ENCODE assay signal across 9 mouse cellular contexts in genomic region chr6:53794323-53794971, GRCm38 (mm10). TPM values are rescaled to one million over a fixed set of nuclear protein-coding genes. Genes with fewer than 3 reads are reported as not detected.
DNase-seq lines count a peak whose midpoint lies in the region; ATAC-seq and TF ChIP-seq lines count a peak whose summit lies in the region.
"Had no signal": no experiment of that assay in that cellular context is flagged by ENCODE, and none has a peak within 500 bp of the region (broad histone marks: within the 10 kb centered on the region; RNA-seq: fewer than 3 reads in every experiment).

No protein-coding gene starts in this region.

- H3K4me3 ChIP-seq in thymus, adult 2 months (ENCODE audit: control insufficient read depth, insufficient read depth, low read length): no peak overlapping the region
- no peak overlapping the region for H3K4me3 ChIP-seq in midbrain, embryonic 13.5 days (replicated peaks)
- H3K4me3 ChIP-seq: myocyte had no signal

- peak; percentile 23 for DNase-seq in thymus, adult 2 months
- DNase-seq in thymus, postnatal 10 days (ENCODE audit: low spot score in 2 of 2): no peak
- DNase-seq in embryo, embryonic 9.5 days (ENCODE audit: extremely low spot score): peak; percentile 73
- DNase-seq in gastrocnemius, postnatal 4 days (ENCODE audit: low spot score in 2 of 2): peak; percentile 46 to 66
- peak; percentile 88 for DNase-seq in kidney, adult 18-20 months
- DNase-seq in left cerebral cortex, postnatal 25 days (ENCODE audit: low spot score in 2 of 2): peak; percentile 85 to 93
- DNase-seq in testis, postnatal 10 days (ENCODE audit: low spot score): peak; percentile 87

- no peaks in the 10 kb centered on the region for H3K36me3 ChIP-seq in thymus, adult 2 months (ENCODE audit: control insufficient read depth, insufficient read depth, low read length)
- no peaks in the 10 kb centered on the region for H3K36me3 ChIP-seq in midbrain, embryonic 13.5 days

- intact Hi-C loops in left cerebral cortex, postnatal 25 days (cut with DNase I): no loop called here

- peak; percentile 35; the same call in 1 of the 2 replicates for TF ChIP-seq CTCF in thymus, adult 2 months (IDR thresholded peaks at IDR 0.05; ENCODE audit: borderline replicate concordance, control insufficient read depth, extremely low read depth, insufficient read depth, low read length, poor library complexity)

- H3K4me1 ChIP-seq in thymus, adult 2 months (replicated peaks; ENCODE audit: control insufficient read depth, insufficient read depth, low read length): no peaks in the 10 kb centered on the region
- H3K4me1 ChIP-seq in midbrain, embryonic 13.5 days (replicated peaks): peaks cover 9% of the 10 kb centered on the region; the same call in 1 of the 2 replicates

- ATAC-seq in midbrain, embryonic 13.5 days: peak; percentile 67

- H3K9ac ChIP-seq in midbrain, embryonic 13.5 days (replicated peaks): no peak overlapping the region

- 19% methylated on average over 17 of the region's 17 CpGs for WGBS in thymus, adult 2 months
- WGBS in midbrain, embryonic 13.5 days: 14% methylated on average over 17 of the region's 17 CpGs

- H3K27ac ChIP-seq in thymus, adult 2 months (ENCODE audit: control insufficient read depth, insufficient read depth, low read length): no peak overlapping the region
- H3K27ac ChIP-seq in midbrain, embryonic 13.5 days: no peak overlapping the region

- no peak for TF ChIP-seq POLR2A in thymus, adult 2 months (IDR thresholded peaks at IDR 0.05; ENCODE audit: control insufficient read depth, extremely low read depth, insufficient read depth, low read length, poor library complexity)

- H3K27me3 ChIP-seq in thymus, adult 2 months (ENCODE audit: control insufficient read depth, insufficient read depth, low read length): no peaks in the 10 kb centered on the region
- peaks cover 11% of the 10 kb centered on the region for H3K27me3 ChIP-seq in midbrain, embryonic 13.5 days

- no peaks in the 10 kb centered on the region for H3K9me3 ChIP-seq in midbrain, embryonic 13.5 days

- H3K4me2 ChIP-seq in midbrain, embryonic 13.5 days (replicated peaks): peak overlapping the region; percentile 33; the same call in 1 of the 2 replicates

RNA-seq across cellular contexts. Expression of gene Tril, which starts 26.2 kb away (rescaled TPM):
- polyA plus RNA-seq in thymus, adult 2 months (2012; rRNA removed): 2.3 and 2.5 TPM in 2 replicates
- 10 to 100 TPM; 25.9 to 30.0 TPM for total RNA-seq in gastrocnemius, postnatal 4 days (2021)
- total RNA-seq in left cerebral cortex, postnatal 25 days (2021): 10 to 100 TPM; 32.1 to 34.4 TPM
- 10.2 and 12.3 TPM in 2 replicates for polyA plus RNA-seq in midbrain, embryonic 13.5 days (2015; fragmentation: Nextera tagmentation; extraction: Ambion mirVana)

Comparison
In these comparisons a context has a peak if more than half of its experiments do, and no peak if none do; other contexts are left out.
1. DNase-seq: peak in thymus, adult 2 months (single experiment), embryo, embryonic 9.5 days (single experiment), gastrocnemius, postnatal 4 days (2 of 2), kidney, adult 18-20 months (single experiment), left cerebral cortex, postnatal 25 days (2 of 2) and testis, postnatal 10 days (single experiment); none in thymus, postnatal 10 days (0 of 2).